18 mouse cellular contexts compared by ENCODE assay signal in genomic region chr3:65925058-65925740, GRCm38 (mm10). TPM values are rescaled to one million over a fixed set of nuclear protein-coding genes. Genes with fewer than 3 reads are reported as not detected.
DNase-seq lines count a peak whose midpoint lies in the region; ATAC-seq and TF ChIP-seq lines count a peak whose summit lies in the region.
"Had no signal": no experiment of that assay in that cellular context is flagged by ENCODE, and none has a peak within 500 bp of the region (broad histone marks: within the 10 kb centered on the region; RNA-seq: fewer than 3 reads in every experiment).

No protein-coding gene starts in this region.

- no peak for TF ChIP-seq RAD21 in CH12.LX (IDR thresholded peaks at IDR 0.05; ENCODE audit: low read depth, low read length)

- in situ Hi-C loops in CH12.LX (cut with MboI; ENCODE audit: low pct_ligation_motif_present, low pct_unique_long_range_greater_than_20kb, low sequenced_read_pairs): loop anchor here (25.0 kb wide), 2 partner anchors 563 to 938 kb away; no protein-coding TSS in a partner anchor

- peaks cover 15% of the 10 kb centered on the region for H3K4me1 ChIP-seq in intestine, embryonic 14.5 days (replicated peaks; ENCODE audit: control insufficient read depth, insufficient read depth, low read length)
- peaks cover 15% of the 10 kb centered on the region for H3K4me1 ChIP-seq in intestine, embryonic 16.5 days (ENCODE audit: control insufficient read depth, insufficient read depth, low read length)
- peaks cover 22 to 73% of the 10 kb centered on the region in 2 experiments for H3K4me1 ChIP-seq in CH12.LX (ENCODE audit: control insufficient read depth in 1 of 2, insufficient read depth in 2 of 2)
- H3K4me1 ChIP-seq in liver, embryonic 14.5 days (replicated peaks; ENCODE audit: control insufficient read depth in 2 of 2, insufficient read depth in 2 of 2, low read length in 1 of 2): peaks cover 5 to 18% of the 10 kb centered on the region in 2 experiments
- peaks cover 10% of the 10 kb centered on the region for H3K4me1 ChIP-seq in forebrain, embryonic 16.5 days (replicated peaks; ENCODE audit: control insufficient read depth, insufficient read depth, low read length)

- DNase-seq in intestine, embryonic 14.5 days (ENCODE audit: low spot score): peak; percentile 13
- DNase-seq in 3T3-L1 (ENCODE audit: low read depth, low spot score): peak; percentile 59
- DNase-seq in CH12.LX (ENCODE audit: extremely low read depth): no peak
- peak in 1 of 3 experiments; percentile 53 for DNase-seq in liver, embryonic 14.5 days (ENCODE audit: low read depth in 3 of 3, low spot score in 3 of 3)
- DNase-seq in thymus, postnatal 4 days: no peak
- DNase-seq: cerebellum, adult 9-11 months; lung, postnatal 36 days; right cerebral cortex, postnatal 14 days; thymus, postnatal 25 days had no signal

- no peak overlapping the region for H3K9ac ChIP-seq in intestine, embryonic 14.5 days (ENCODE audit: low read length)
- no peak overlapping the region for H3K9ac ChIP-seq in intestine, embryonic 16.5 days (ENCODE audit: low read depth, low read length)
- no peak overlapping the region for H3K9ac ChIP-seq in CH12.LX (ENCODE audit: insufficient read depth, low read depth)
- H3K9ac ChIP-seq in liver, embryonic 14.5 days (replicated peaks): no peak overlapping the region
- no peak overlapping the region for H3K9ac ChIP-seq in forebrain, embryonic 16.5 days (replicated peaks; ENCODE audit: low read depth, low read length)
- H3K9ac ChIP-seq: forebrain, embryonic 12.5 days; heart, embryonic 13.5 days; limb, embryonic 12.5 days; midbrain, embryonic 13.5 days had no signal

- H3K9me3 ChIP-seq in intestine, embryonic 14.5 days (ENCODE audit: control insufficient read depth, low read length): no peaks in the 10 kb centered on the region
- no peaks in the 10 kb centered on the region for H3K9me3 ChIP-seq in intestine, embryonic 16.5 days (ENCODE audit: control insufficient read depth, low read length)
- no peaks in the 10 kb centered on the region for H3K9me3 ChIP-seq in CH12.LX (replicated peaks; ENCODE audit: low read length)
- H3K9me3 ChIP-seq in liver, embryonic 14.5 days (ENCODE audit: control insufficient read depth, low read length): no peaks in the 10 kb centered on the region
- H3K9me3 ChIP-seq in forebrain, embryonic 16.5 days (ENCODE audit: control insufficient read depth, low read length): no peaks in the 10 kb centered on the region
- H3K9me3 ChIP-seq: forebrain, embryonic 12.5 days; heart, embryonic 13.5 days; hindbrain, embryonic 10.5 days; limb, embryonic 12.5 days; midbrain, embryonic 13.5 days had no signal

- no peaks in the 10 kb centered on the region for H3K36me3 ChIP-seq in intestine, embryonic 14.5 days (ENCODE audit: control insufficient read depth, insufficient read depth, low read length)
- H3K36me3 ChIP-seq in intestine, embryonic 16.5 days (ENCODE audit: control insufficient read depth, insufficient read depth, low read length): no peaks in the 10 kb centered on the region
- peaks cover 0 to 13% of the 10 kb centered on the region in 2 experiments for H3K36me3 ChIP-seq in CH12.LX (replicated peaks in 1 of 2; ENCODE audit: control insufficient read depth in 1 of 2, insufficient read depth in 1 of 2, low read length in 1 of 2)
- no peaks in the 10 kb centered on the region for H3K36me3 ChIP-seq in liver, embryonic 14.5 days (replicated peaks; ENCODE audit: control insufficient read depth, insufficient read depth, low read depth)
- H3K36me3 ChIP-seq in forebrain, embryonic 16.5 days (ENCODE audit: control insufficient read depth, insufficient read depth): no peaks in the 10 kb centered on the region
- H3K36me3 ChIP-seq: forebrain, embryonic 12.5 days; heart, embryonic 13.5 days; hindbrain, embryonic 10.5 days; limb, embryonic 12.5 days; midbrain, embryonic 13.5 days had no signal

- H3K4me3 ChIP-seq in intestine, embryonic 14.5 days (ENCODE audit: low read depth, low read length): no peak overlapping the region
- H3K4me3 ChIP-seq in intestine, embryonic 16.5 days (ENCODE audit: low read length): no peak overlapping the region
- no peak overlapping the region for H3K4me3 ChIP-seq in CH12.LX (replicated peaks in 1 of 3; ENCODE audit: low read depth in 2 of 3, low read length in 2 of 3, poor library complexity in 1 of 3)
- no peak overlapping the region for H3K4me3 ChIP-seq in liver, embryonic 14.5 days (ENCODE audit: insufficient read depth in 1 of 2, low read depth in 2 of 2, low read length in 2 of 2)
- no peak overlapping the region for H3K4me3 ChIP-seq in forebrain, embryonic 16.5 days (replicated peaks; ENCODE audit: low read length)
- H3K4me3 ChIP-seq: forebrain, embryonic 12.5 days; heart, embryonic 13.5 days; hindbrain, embryonic 10.5 days; left cerebral cortex, adult 2 months; limb, embryonic 12.5 days; midbrain, embryonic 13.5 days had no signal

- dilution Hi-C loops in CH12.LX (cut with MboI; ENCODE audit: extremely low pct_ligation_motif_present, extremely low pct_unique_long_range_greater_than_20kb, low sequenced_read_pairs): no loop called here

- 84% methylated on average over 5 of the region's 5 CpGs for WGBS in intestine, embryonic 14.5 days
- 80% methylated on average over 5 of the region's 5 CpGs for WGBS in intestine, embryonic 16.5 days
- WGBS in liver, embryonic 14.5 days (ENCODE audit: insufficient replicate concordance): 60% methylated on average over 5 of the region's 5 CpGs
- 82% methylated on average over 5 of the region's 5 CpGs for WGBS in forebrain, embryonic 16.5 days

- no peaks in the 10 kb centered on the region for H3K79me2 ChIP-seq in CH12.LX (replicated peaks; ENCODE audit: control insufficient read depth, extremely low read depth, insufficient read depth, poor library complexity, severe bottlenecking)

- no peak overlapping the region for H3K27ac ChIP-seq in intestine, embryonic 14.5 days (ENCODE audit: low read depth)
- no peak overlapping the region for H3K27ac ChIP-seq in intestine, embryonic 16.5 days (ENCODE audit: low read length)
- H3K27ac ChIP-seq in CH12.LX (ENCODE audit: insufficient read depth, low read depth): no peak overlapping the region
- H3K27ac ChIP-seq in liver, embryonic 14.5 days: no peak overlapping the region
- no peak overlapping the region for H3K27ac ChIP-seq in forebrain, embryonic 16.5 days (ENCODE audit: low read length)
- H3K27ac ChIP-seq: forebrain, embryonic 12.5 days; heart, embryonic 13.5 days; hindbrain, embryonic 10.5 days; left cerebral cortex, adult 2 months; limb, embryonic 12.5 days; midbrain, embryonic 13.5 days had no signal

- no peaks in the 10 kb centered on the region for H3K27me3 ChIP-seq in intestine, embryonic 14.5 days (replicated peaks; ENCODE audit: control insufficient read depth, insufficient read depth, low read length)
- H3K27me3 ChIP-seq in intestine, embryonic 16.5 days (replicated peaks; ENCODE audit: control insufficient read depth, insufficient read depth, low read length): no peaks in the 10 kb centered on the region
- no peaks in the 10 kb centered on the region for H3K27me3 ChIP-seq in CH12.LX (replicated peaks)
- no peaks in the 10 kb centered on the region for H3K27me3 ChIP-seq in liver, embryonic 14.5 days (ENCODE audit: control insufficient read depth, insufficient read depth, low read length)
- no peaks in the 10 kb centered on the region for H3K27me3 ChIP-seq in forebrain, embryonic 16.5 days (replicated peaks; ENCODE audit: control insufficient read depth, insufficient read depth, low read length)
- H3K27me3 ChIP-seq: forebrain, embryonic 12.5 days; heart, embryonic 13.5 days; limb, embryonic 12.5 days had no signal

- no peak for TF ChIP-seq POLR2A in CH12.LX (IDR thresholded peaks at IDR 0.05; ENCODE audit: low read depth, low read length)

- H3K4me2 ChIP-seq in intestine, embryonic 14.5 days (ENCODE audit: low read length): no peak overlapping the region
- no peak overlapping the region for H3K4me2 ChIP-seq in intestine, embryonic 16.5 days (ENCODE audit: low read depth, low read length)
- H3K4me2 ChIP-seq in CH12.LX (ENCODE audit: insufficient read depth, low read depth, poor library complexity, severe bottlenecking): no peak overlapping the region
- H3K4me2 ChIP-seq in liver, embryonic 14.5 days (ENCODE audit: low read depth): no peak overlapping the region
- H3K4me2 ChIP-seq in forebrain, embryonic 16.5 days (ENCODE audit: low read length): no peak overlapping the region
- H3K4me2 ChIP-seq: forebrain, embryonic 12.5 days; heart, embryonic 13.5 days; limb, embryonic 12.5 days; midbrain, embryonic 13.5 days had no signal

- no peak for TF ChIP-seq CTCF in CH12.LX (conservative IDR thresholded peaks at IDR 0.05 in 1 of 2, IDR thresholded peaks at IDR 0.05 in 1 of 2; ENCODE audit: low read depth in 2 of 2, low read length in 2 of 2)
- no peak for TF ChIP-seq CTCF in liver, embryonic 14.5 days (IDR thresholded peaks at IDR 0.05; ENCODE audit: low read depth)

- TF ChIP-seq EP300 in CH12.LX (IDR thresholded peaks at IDR 0.05; ENCODE audit: low read length): peak; percentile 60; the same call in 1 of the 2 replicates
- no peak for TF ChIP-seq EP300 in liver, embryonic 14.5 days (IDR thresholded peaks at IDR 0.05; ENCODE audit: low read depth)

- no peak for ATAC-seq in intestine, embryonic 14.5 days (replicated peaks; ENCODE audit: low FRiP score, low TSS enrichment, low read depth)
- ATAC-seq in intestine, embryonic 16.5 days: no peak
- peak; percentile 65; the same call in 1 of the 2 replicates for ATAC-seq in liver, embryonic 14.5 days (ENCODE audit: insufficient read depth)
- ATAC-seq in forebrain, embryonic 16.5 days: no peak
- ATAC-seq: activated CD4-positive, CD25-positive, alpha-beta regulatory T cell, adult 4 months; midbrain, embryonic 13.5 days had no signal

TF ChIP-seq in CH12.LX, 34 proteins besides CTCF, POLR2A, EP300 and RAD21 (continues in another document):
- TF ChIP-seq MYC (IDR thresholded peaks at IDR 0.05; ENCODE audit: low read depth, low read length) (no peak), JUND (conservative IDR thresholded peaks at IDR 0.05; ENCODE audit: low read depth, low read length) (0 out of 2 replicates have a peak, but pooled peaks have one; percentile 21), BHLHE40 (IDR thresholded peaks at IDR 0.05; ENCODE audit: low read depth, low read length) (peak; percentile 38; the same call in 1 of the 2 replicates), NELFE (IDR thresholded peaks at IDR 0.05; ENCODE audit: low read depth, low read length) (no peak), ELF1 (IDR thresholded peaks at IDR 0.05; ENCODE audit: low read depth, low read length) (no peak), PAX5 (IDR thresholded peaks at IDR 0.05; ENCODE audit: low read length) (no peak)

RNA-seq across cellular contexts. Expression of gene Ccnl1, which starts 32.9 kb away (rescaled TPM):
- polyA plus RNA-seq in intestine, embryonic 14.5 days (2014; fragmentation: Nextera tagmentation; extraction: Ambion mirVana): 123 and 130 TPM in 2 replicates
- polyA plus RNA-seq in intestine, embryonic 16.5 days (2015; fragmentation: Nextera tagmentation; extraction: Ambion mirVana): 81.6 and 82.4 TPM in 2 replicates
- 25.1 and 29.9 TPM in 2 replicates for total RNA-seq in CH12.LX (2012; rRNA removed)
- total RNA-seq in CH12.LX (2014; rRNA removed): 66.2 and 79.4 TPM in 2 replicates
- polyA plus RNA-seq in CH12.LX (2012; ENCODE audit: insufficient read length, low read depth): 52.4 and 58.8 TPM in 2 replicates
- 29.9 and 45.9 TPM in 2 replicates for polyA plus RNA-seq in liver, embryonic 14.5 days (2012; rRNA removed)
- polyA plus RNA-seq in liver, embryonic 14.5 days (2014; fragmentation: Nextera tagmentation; extraction: Ambion mirVana): 41.6 and 44.2 TPM in 2 replicates
- polyA plus RNA-seq in forebrain, embryonic 16.5 days (2015; fragmentation: Nextera tagmentation; extraction: Ambion mirVana): 78.0 and 96.6 TPM in 2 replicates

Comparison
In these comparisons a context has a peak if more than half of its experiments do, and no peak if none do; other contexts are left out.
1. DNase-seq: peak in intestine, embryonic 14.5 days (single experiment) and 3T3-L1 (single experiment); none in CH12.LX (single experiment) and thymus, postnatal 4 days (single experiment).